Mouse (Mus musculus) testis, adult 2 months (tissue): Measurements from ENCODE around the gene Tmem106c. TPM values are rescaled to one million over a fixed set of nuclear protein-coding genes. Genes with fewer than 3 reads are reported as not detected.

ENCODE experiments used
- H3K27ac ChIP-seq: fragments of 200-500 bp; 2 replicates; pipeline ENCODE4 v1.5.1; 2012; ENCODE audit warnings: low read depth, low read length; ENCODE audit not compliant: control insufficient read depth, insufficient read depth
- H3K27me3 ChIP-seq: fragments of 200-500 bp; 2 replicates; pipeline ENCODE4 v1.6.1; 2012; ENCODE audit warnings: mild to moderate bottlenecking, low read length, moderate library complexity; ENCODE audit not compliant: control insufficient read depth, insufficient read depth
- H3K36me3 ChIP-seq: fragments of 200-500 bp; 2 replicates; pipeline ENCODE4 v1.6.1; 2012; ENCODE audit warnings: mild to moderate bottlenecking, low read length; ENCODE audit not compliant: control insufficient read depth, insufficient read depth
- H3K4me1 ChIP-seq: fragments of 200-500 bp; 2 replicates; pipeline ENCODE4 v1.6.1; 2012; ENCODE audit warnings: low read length; ENCODE audit not compliant: control insufficient read depth, insufficient read depth
- H3K4me3 ChIP-seq: fragments of 200-500 bp; 2 replicates; pipeline ENCODE4 v1.5.1; 2012; ENCODE audit warnings: low read depth, mild to moderate bottlenecking, low read length, moderate library complexity, mixed read lengths; ENCODE audit not compliant: control insufficient read depth
- CTCF ChIP-seq: fragments of 200-500 bp; IDR thresholded peaks from 2 replicates; pipeline ENCODE4 v1.5.1; 2012; ENCODE audit warnings: low read depth, mild to moderate bottlenecking, inconsistent platforms, low read length, moderate library complexity; ENCODE audit not compliant: control insufficient read depth, insufficient read depth, insufficient replicate concordance
- POLR2A ChIP-seq: fragments of 200-500 bp; IDR thresholded peaks from 2 replicates; pipeline ENCODE4 v1.6.1; 2012; ENCODE audit warnings: low read depth, mild to moderate bottlenecking, inconsistent platforms, low read length, moderate library complexity; ENCODE audit not compliant: control insufficient read depth
- polyA plus RNA-seq: library from polyadenylated mRNA; depleted of rRNA; stranded (reverse); fragments of >200 nt; gene quantifications from 2 replicates; pipeline ENCODE4 v1.2.3, GENCODE M21; 2012; rRNA removed

Tmem106c gene
- polyA plus RNA-seq, 1 experiment, result 55.7 TPM

- no peak overlapping the region for H3K4me3 ChIP-seq
- no peak overlapping the region for H3K27ac ChIP-seq
- no peaks in the 10 kb centered on the region for H3K36me3 ChIP-seq
- H3K27me3 ChIP-seq, result no peaks in the 10 kb centered on the region
- H3K4me1 ChIP-seq, result no peaks in the 10 kb centered on the region
- TF ChIP-seq CTCF (no peak), POLR2A (no peak)
These were observed 48.8 kb downstream of the Tmem106c start for GRCm38 (mm10) chr15:98012810-98013209.

- Histone ChIP-seq H3K27ac (no peak overlapping the region), H3K4me1 (no peaks in the 10 kb centered on the region), H3K27me3 (no peaks in the 10 kb centered on the region), H3K4me3 (no peak overlapping the region), H3K36me3 (no peaks in the 10 kb centered on the region)
- TF ChIP-seq POLR2A (no peak), CTCF (no peak)
These were observed 53.9 kb downstream of the Tmem106c start for GRCm38 (mm10) chr15:98017925-98018324.

- H3K36me3 ChIP-seq, result no peaks in the 10 kb centered on the region
- H3K4me3 ChIP-seq, result no peak overlapping the region
- no peak for TF ChIP-seq POLR2A
- no peak for TF ChIP-seq CTCF
- no peaks in the 10 kb centered on the region for H3K27me3 ChIP-seq
- H3K27ac ChIP-seq, result no peak overlapping the region
- no peaks in the 10 kb centered on the region for H3K4me1 ChIP-seq
These were observed 55.0 kb downstream of the Tmem106c start for GRCm38 (mm10) chr15:98019047-98019446.

Other genes with a start within 250 kb of the Tmem106c start
- gene Endou, start 232.9 kb upstream of the Tmem106c start, polyA plus RNA-seq, result 0.89 and 1.1 TPM in 2 replicates
- 16.1 and 16.3 TPM in 2 replicates for gene Rapgef3, start 196.2 kb upstream of the Tmem106c start, polyA plus RNA-seq
- 16.3 and 17.0 TPM in 2 replicates for gene Slc48a1, start 185.7 kb upstream of the Tmem106c start, polyA plus RNA-seq
- gene Hdac7, start 119.7 kb upstream of the Tmem106c start, polyA plus RNA-seq, result 6.1 and 6.5 TPM in 2 replicates
- gene Vdr, start 53.6 kb upstream of the Tmem106c start, polyA plus RNA-seq, result 5.4 and 5.7 TPM in 2 replicates
- gene Col2a1, start 40.5 kb downstream of the Tmem106c start, polyA plus RNA-seq, result 13.5 and 14.6 TPM in 2 replicates
- gene Pfkm, start 128.4 kb downstream of the Tmem106c start, polyA plus RNA-seq, result 117 and 124 TPM in 2 replicates
- 24.8 and 27.3 TPM in 2 replicates for gene Senp1, start 129.5 kb downstream of the Tmem106c start, polyA plus RNA-seq
- 131 and 132 TPM in 2 replicates for gene Asb8, start 201.4 kb downstream of the Tmem106c start, polyA plus RNA-seq
- 28.1 and 31.3 TPM in 2 replicates for gene Ccdc184, start 203.0 kb downstream of the Tmem106c start, polyA plus RNA-seq
- gene Olfr288, start 231.3 kb downstream of the Tmem106c start, polyA plus RNA-seq, result not detected in 2 replicates